Mouse (Mus musculus): ENCODE measurements at regions not wholly inside any gene's neighbourhood (a gene's known extent, or its start where the extent isn't known, plus 50 kb on each side); places are given as distances from the start of the nearest gene placed in this dataset.

GRCm38 (mm10) chr2:167792753-167793152 is 103.1 kb upstream of the Tmem189 start:
- no peak for ATAC-seq (replicated peaks; ENCODE audit: low FRiP score, low TSS enrichment, poor library complexity, severe bottlenecking)

DNA sequence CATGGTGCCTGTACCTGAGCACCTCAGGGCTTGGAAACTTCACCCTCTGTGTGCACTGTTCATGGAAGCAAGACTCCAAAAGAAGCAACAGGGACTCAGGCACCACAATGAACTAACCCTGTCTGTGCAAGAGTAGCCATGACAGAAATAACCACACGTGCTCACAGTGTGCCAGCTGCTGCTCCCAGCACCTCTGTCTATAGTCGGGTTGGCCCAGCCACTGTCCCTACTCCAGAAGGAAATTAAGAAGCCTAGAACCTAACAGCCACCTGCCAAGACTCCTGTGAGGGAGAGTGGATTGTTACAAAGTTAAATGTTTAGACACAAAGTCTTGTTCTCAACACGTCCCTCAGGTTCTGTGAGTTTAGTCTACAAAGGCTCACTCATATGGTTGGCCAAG is 102.7 kb upstream of the Tmem189 start:
- ATAC-seq (replicated peaks; ENCODE audit: low FRiP score, low TSS enrichment, poor library complexity, severe bottlenecking): no peak

GRCm38 (mm10) chr2:167789471-167789923 is 99.9 kb upstream of the Tmem189 start:
- no peak for ATAC-seq (replicated peaks; ENCODE audit: low FRiP score, low TSS enrichment, poor library complexity, severe bottlenecking)

GRCm38 (mm10) chr2:167786951-167787350 is 97.3 kb upstream of the Tmem189 start:
- no peak for ATAC-seq (replicated peaks; ENCODE audit: low FRiP score, low TSS enrichment, poor library complexity, severe bottlenecking)

GRCm38 (mm10) chr2:167784353-167784752 is 94.7 kb upstream of the Tmem189 start:
- ATAC-seq (replicated peaks; ENCODE audit: low FRiP score, low TSS enrichment, poor library complexity, severe bottlenecking): no peak

DNA sequence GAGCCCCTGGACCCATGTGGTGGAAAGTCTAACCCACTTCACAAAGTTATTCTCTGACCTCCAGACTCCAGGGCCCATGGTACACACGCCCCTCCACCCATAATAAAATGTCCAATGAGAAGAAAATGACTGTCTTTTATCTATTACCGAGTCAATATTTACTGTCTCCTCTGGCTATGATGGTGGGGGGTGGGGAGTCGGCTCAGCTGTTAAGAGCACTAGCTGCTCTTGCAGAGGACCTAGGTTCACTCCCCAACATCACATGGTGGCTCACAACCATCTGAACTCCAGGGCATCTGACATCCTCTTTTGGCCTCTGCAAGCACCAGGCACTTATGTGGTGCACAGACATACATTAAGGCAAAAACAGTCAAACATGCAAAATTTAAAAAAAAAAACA is 93.8 kb upstream of the Tmem189 start:
- no peak for ATAC-seq (replicated peaks; ENCODE audit: low FRiP score, low TSS enrichment, poor library complexity, severe bottlenecking)

DNA sequence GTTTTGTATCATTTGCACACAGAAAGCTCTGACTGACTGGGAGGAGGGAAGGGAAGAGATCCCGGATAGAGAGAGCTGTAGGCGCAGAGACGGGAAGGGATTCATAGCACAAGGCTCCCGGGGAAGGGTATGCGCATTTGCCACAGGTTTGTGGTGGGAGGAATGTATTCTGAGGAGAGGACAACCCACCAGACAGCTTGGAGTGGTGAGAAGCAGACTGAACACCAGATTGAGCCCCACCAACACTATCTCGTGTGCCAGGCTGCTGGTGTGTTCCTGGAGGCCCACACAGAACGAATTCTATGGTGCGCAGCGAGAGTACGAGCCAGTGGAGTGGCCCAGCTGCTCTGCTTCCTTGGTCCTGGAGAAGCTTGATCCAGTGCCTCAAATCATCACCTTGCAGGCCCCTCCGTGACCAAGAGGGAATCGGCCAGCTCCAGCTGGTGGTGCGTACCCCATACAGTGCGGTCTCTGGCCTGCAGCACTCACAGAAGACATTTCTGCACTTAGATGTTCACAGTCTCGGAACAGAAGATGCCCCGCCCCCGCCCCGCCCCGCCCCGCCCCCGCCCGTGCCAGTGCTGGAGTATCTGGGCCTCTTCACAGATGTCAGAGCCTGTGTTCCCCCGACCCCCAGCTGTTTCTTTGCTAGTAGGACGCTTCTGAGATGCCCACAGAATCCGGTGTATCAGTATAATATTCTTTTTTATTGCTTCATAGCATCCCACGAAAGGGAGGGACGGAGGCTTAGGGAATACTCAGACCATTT is 92.8 kb upstream of the Tmem189 start:
- no peak for ATAC-seq (replicated peaks; ENCODE audit: low FRiP score, low TSS enrichment, poor library complexity, severe bottlenecking)

DNA sequence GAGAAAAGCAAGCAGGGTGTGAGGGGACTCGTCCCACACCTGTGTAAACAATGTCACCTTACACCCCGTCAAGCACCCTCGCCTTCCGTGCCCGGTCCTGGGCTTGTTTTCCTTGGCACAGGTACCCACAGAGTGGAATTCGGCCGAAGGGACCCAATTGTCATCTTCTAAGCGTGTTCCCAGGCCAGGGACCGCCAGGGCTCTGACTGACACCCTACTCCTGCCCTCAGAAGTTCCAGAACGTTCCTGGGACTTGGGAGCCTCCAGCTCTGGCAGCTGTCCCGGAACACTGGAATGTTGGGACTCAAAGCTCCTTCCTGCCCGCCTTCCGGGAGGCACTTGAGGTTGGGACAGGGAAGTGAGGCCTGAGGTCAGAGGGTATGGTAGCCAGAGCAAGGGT is 91.9 kb upstream of the Tmem189 start:
- no peak for ATAC-seq (replicated peaks; ENCODE audit: low FRiP score, low TSS enrichment, poor library complexity, severe bottlenecking)

GRCm38 (mm10) chr2:167778691-167779090 is 89.1 kb upstream of the Tmem189 start:
- ATAC-seq (replicated peaks; ENCODE audit: low FRiP score, low TSS enrichment, poor library complexity, severe bottlenecking): no peak

- no peak for ATAC-seq (replicated peaks; ENCODE audit: low FRiP score, low TSS enrichment, poor library complexity, severe bottlenecking)
Observed at GRCm38 (mm10) chr2:167778271-167778670, 88.6 kb upstream of the Tmem189 start.

DNA sequence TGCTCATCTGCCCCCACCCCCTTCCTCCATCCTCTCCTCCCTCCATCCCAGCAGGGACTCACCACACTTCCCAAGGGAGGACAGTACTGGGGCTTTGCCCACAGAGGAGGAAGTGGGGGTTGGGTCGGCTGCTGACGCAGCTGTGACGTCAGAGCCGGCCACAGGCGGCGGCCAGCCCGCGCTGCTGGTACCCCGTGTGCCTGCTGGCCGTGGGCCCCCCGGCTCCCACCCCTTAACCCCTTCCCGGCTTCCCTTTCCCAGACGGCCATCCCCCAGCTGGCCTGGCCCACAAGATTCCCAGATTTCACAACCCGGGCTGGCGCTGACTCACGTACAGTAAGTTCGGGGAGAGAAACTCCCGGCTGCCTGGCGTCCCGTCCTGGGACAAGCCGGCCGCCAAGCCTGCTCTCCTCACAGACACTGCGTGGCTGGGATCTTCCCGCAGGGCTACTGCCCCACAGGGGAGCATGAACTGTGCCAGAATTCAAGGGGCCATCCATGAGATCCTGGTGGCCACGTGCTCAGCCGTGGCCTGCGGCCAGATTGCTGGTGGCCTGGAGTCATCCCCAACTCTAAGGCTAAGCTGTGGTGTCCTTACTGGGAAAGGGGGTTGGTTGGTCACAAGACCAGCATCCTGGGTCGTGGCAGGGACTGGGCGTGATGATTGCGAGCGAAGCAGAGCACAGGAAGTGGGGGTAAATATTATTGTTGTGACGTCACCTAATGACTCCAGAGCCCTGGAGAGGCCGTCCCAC is 87.9 kb upstream of the Tmem189 start:
- ATAC-seq (replicated peaks; ENCODE audit: low FRiP score, low TSS enrichment, poor library complexity, severe bottlenecking): peak; percentile 50

DNA sequence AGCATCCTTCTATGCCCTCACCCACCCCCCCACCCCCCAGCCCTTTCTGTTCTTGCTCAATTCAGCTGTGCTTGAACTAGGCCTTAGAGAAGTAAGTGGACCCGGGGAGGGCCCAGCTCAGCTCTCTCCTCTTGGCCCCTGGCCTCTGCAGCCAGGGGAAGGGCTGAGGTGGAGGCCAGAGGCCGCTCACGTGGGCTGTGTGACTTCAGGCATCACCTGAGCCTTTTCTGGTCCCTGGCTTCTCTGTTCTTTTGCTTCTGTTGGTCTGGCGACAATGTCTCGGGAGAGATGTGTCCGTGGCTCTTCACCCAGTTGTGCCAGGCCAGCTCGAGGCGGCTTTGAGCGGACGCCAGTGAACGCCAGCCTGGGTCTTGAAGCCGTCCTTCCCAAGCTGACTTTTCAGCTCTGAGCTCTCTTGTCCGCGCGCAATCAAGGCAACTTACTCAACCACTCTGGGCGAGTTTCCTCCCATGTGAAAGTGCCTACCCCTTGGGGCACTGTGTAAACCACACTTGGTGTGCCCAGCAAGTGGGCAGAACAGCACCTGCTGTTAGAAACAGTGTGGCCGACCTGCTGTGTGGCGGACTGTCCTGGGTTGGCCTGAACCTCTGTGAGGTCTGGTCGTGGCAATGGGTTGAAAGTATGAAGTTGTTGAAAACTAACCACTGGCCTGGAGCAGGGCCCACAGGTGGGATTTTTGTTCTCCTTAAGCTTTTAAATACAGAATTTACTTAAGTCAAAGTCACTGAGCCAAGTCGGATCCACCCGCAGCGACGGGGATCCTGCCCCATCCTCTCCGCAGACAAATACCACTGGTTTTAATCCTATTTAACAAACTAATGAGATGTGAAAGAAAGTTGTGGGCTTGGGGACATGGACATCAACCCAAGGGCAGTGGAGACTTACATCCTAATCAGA is 86.9 kb upstream of the Tmem189 start:
- ATAC-seq (replicated peaks; ENCODE audit: low FRiP score, low TSS enrichment, poor library complexity, severe bottlenecking): no peak

- ATAC-seq (replicated peaks; ENCODE audit: low FRiP score, low TSS enrichment, poor library complexity, severe bottlenecking): peak; percentile 23; the same call in 1 of the 2 replicates
Observed at GRCm38 (mm10) chr2:167775218-167775915, 85.7 kb upstream of the Tmem189 start.

DNA sequence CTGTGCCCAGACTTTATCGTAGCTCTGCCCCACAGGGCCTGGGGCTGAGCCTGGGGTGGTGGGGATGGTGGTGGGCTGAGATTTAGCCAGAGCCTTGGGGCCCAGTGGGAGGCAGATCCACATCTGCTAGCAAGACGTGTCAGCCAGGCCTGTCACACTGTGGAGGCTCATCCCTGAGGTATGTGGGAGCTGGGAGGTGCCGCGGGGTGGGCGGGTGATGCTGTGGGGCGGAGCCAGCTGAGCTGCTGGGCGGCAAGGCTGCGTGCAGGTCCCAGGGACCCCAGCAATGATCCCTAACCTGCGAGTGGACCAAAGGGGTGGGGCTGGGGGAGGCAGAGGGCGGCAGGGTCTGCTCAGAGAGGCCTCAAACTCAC is 85.2 kb upstream of the Tmem189 start:
- ATAC-seq (replicated peaks; ENCODE audit: low FRiP score, low TSS enrichment, poor library complexity, severe bottlenecking): 0 out of 2 replicates have a peak, but pooled peaks have one; percentile 1

DNA sequence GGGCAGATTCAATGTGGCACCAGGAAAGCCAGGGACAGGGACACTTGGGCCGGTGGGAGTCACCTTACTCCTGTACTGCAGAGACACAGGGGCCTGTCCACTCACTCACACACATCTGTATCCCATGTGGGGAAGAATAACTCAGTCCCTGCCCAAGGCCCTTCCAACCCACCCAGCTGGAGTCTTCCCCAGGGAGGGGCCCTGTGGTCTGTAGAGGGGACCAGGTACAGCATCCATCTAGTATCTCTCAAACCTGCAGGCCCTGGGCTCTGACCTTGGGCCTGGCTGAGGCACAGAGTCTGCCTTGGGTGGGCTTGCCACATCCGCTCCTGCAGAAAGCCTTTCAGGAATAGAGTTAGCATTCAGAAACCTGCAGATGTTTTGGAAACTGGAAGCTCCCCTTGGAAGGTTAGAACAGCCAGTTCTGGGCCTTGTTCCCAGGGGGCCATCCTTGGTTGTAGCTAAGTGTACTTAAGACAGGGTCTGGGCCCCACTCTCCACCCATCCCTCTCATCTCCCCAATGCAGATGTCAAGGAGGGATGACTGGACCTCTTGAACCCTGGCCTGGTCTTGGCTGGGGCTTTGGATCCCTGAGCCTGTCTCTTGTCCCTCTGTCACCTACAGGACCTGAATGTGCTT is 84.7 kb upstream of the Tmem189 start:
- no peak for ATAC-seq (replicated peaks; ENCODE audit: low FRiP score, low TSS enrichment, poor library complexity, severe bottlenecking)

GRCm38 (mm10) chr2:167772834-167773233 is 83.2 kb upstream of the Tmem189 start:
- no peak for ATAC-seq (replicated peaks; ENCODE audit: low FRiP score, low TSS enrichment, poor library complexity, severe bottlenecking)

DNA sequence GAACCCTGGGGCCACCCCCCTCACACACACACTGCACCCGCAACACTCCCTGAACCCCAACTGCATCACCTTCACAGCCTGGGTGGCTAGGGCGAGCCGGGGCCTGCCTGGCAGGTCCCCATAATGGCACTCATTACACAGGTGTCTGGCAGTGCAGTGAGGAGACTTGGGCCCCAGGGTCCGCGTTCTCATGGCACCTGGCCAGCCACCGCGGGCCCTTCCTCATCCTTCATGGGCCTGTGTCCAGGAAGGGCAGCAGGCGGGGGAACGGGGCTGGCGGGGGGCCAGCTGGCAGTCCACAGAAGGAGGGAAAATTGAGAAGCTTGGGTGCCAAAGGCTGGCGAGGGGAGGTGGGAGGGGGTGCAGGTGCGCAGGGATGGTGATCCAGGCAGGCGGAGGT is 78.3 kb upstream of the Tmem189 start:
- no peak for ATAC-seq (replicated peaks; ENCODE audit: low FRiP score, low TSS enrichment, poor library complexity, severe bottlenecking)

- no peak for ATAC-seq (replicated peaks; ENCODE audit: low FRiP score, low TSS enrichment, poor library complexity, severe bottlenecking)
Observed at GRCm38 (mm10) chr2:167767371-167767770, 77.7 kb upstream of the Tmem189 start.

DNA sequence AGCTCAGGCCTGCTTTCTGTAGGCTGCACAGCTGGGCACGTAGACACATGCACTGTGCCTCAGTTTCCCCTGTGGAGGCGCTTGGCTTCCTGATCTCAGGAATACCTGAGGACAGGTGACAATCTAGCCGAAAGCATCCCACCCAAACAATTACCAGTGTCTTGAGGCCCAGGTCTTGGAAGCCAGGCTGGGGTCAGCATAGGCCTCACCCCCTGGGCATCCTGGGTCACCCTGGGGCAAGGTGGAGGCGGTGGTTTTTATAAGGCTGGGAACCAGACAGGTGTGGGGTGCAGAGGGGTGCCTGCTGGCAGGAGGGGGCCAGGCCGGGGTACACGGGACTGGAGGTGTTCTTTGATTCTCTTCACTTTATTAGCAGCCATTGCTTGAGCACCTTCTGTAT is 76.2 kb upstream of the Tmem189 start:
- ATAC-seq (replicated peaks; ENCODE audit: low FRiP score, low TSS enrichment, poor library complexity, severe bottlenecking): no peak

Data from megakaryocyte-erythroid progenitor cell, adult 5-6 weeks (primary cell).